Mouse (Mus musculus): ENCODE results near the gene Cbfb. TPM values are rescaled to one million over a fixed set of nuclear protein-coding genes. Genes with fewer than 3 reads are reported as not detected.
"Not testable (repeated sequence)": the region's sequence is repeated elsewhere in the genome, so short reads cannot be mapped to it uniquely, and the experiment has no call there.

The Cbfb gene
- total and polyA plus RNA-seq, 3 experiments, result 31.4 to 182 (median 81.9) TPM

DNA sequence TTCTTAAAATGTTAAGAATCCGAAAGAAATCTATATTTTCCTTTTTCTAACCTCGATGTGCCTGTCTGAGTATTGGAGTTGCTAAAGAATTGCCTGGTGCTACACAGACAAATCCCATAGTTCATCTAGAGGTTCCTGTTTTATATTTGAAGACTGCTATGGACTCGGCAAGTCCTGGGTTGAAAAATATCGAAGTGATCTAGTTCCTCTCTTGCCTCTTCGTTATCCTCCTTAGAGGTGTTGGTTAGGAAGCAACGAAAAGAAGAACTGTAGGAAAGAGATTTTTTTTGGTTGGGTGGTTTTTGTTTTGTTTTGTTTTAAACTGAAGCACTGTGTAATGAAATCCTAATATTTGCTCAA, 1.5 kb downstream of the Cbfb start:
- no peaks in the 10 kb centered on the region for H3K9me3 ChIP-seq (replicated peaks)
- no peaks in the 10 kb centered on the region for H3K27me3 ChIP-seq (ENCODE audit: insufficient read depth, low read length)
- peak; percentile 20 for DNase-seq (ENCODE audit: low spot score)
- peak overlapping the region; percentile 88; the same call in 1 of the 2 replicates for H3K4me3 ChIP-seq (ENCODE audit: low read depth, low read length)
- TF ChIP-seq GATA1 (IDR thresholded peaks at IDR 0.05; ENCODE audit: borderline replicate concordance, low read length), result no peak
- no peak for TF ChIP-seq POLR2AphosphoS5 (IDR thresholded peaks at IDR 0.05; ENCODE audit: insufficient replicate concordance, low read depth, low read length)
- TF ChIP-seq CTCF (IDR thresholded peaks at IDR 0.05; ENCODE audit: low read depth, low read length), result no peak
- H3K36me3 ChIP-seq (replicated peaks), result peaks cover 33% of the 10 kb centered on the region
- no peak for ATAC-seq (ENCODE audit: extremely low read depth, insufficient number of reproducible peaks, low FRiP score, poor library complexity, severe bottlenecking)
- H3K4me1 ChIP-seq (ENCODE audit: insufficient read depth, low read depth, low read length), result peaks cover 20% of the 10 kb centered on the region

DNA sequence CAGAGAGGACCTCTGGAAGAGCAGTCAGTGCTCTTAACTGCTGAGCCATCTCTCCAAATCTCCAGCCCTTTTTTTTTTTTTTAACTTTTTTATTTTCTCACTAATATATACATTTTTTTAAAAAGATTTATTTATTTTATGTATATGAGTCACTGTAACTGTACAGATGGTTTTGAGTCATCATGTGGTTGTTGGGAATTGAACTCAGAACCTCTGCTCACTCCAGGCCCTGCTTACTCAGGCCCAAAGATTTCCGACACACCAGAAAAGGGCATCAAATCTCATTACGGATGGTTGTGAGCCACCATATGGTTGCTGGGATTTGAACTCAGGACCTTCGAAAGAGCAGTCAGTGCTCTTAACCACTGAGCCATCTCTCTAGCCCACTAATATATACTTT, 4.8 kb downstream of the Cbfb start:
- not testable (repeated sequence) for ATAC-seq (ENCODE audit: extremely low read depth, insufficient number of reproducible peaks, low FRiP score, poor library complexity, severe bottlenecking); H3K9me3 ChIP-seq (replicated peaks); H3K4me3 ChIP-seq (ENCODE audit: low read depth, low read length); DNase-seq (ENCODE audit: low spot score); H3K27me3 ChIP-seq (ENCODE audit: insufficient read depth, low read length)
- H3K4me1 ChIP-seq (ENCODE audit: insufficient read depth, low read depth, low read length), result peaks cover 12% of the 10 kb centered on the region
- peaks cover 50% of the 10 kb centered on the region for H3K36me3 ChIP-seq (replicated peaks)

DNA sequence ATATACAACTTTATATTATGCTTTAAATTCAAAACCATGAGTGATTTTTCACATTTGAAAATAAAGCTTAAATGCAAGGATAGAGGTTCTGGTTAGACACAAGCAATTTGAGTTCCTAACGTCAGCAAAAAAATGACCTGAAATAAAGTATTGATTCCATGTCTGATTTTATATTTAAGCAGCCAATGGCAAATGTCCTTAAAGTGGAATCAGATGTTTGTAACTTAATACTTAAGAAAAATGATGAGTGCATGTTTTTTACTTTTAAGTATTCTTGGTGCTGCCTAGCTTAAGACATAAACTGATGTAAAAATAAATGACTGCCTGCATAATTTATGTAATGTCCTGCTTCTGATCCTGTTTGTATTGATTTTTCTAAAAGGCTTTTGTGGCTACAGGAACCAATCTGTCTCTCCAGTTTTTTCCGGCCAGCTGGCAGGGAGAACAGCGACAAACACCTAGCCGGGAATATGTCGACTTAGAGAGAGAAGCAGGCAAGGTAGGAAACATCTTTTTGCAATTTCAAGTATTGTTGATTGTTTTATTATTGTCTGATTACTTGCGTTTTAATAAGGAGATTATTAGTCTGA, 7.8 kb downstream of the Cbfb start:
- DNase-seq (ENCODE audit: low spot score), result no peak
- Histone ChIP-seq H3K4me1 (ENCODE audit: insufficient read depth, low read depth, low read length) (peaks cover 4% of the 10 kb centered on the region; the same call in 1 of the 2 replicates), H3K9me3 (replicated peaks) (no peaks in the 10 kb centered on the region), H3K4me3 (ENCODE audit: low read depth, low read length) (no peak overlapping the region), H3K36me3 (replicated peaks) (peaks cover 69% of the 10 kb centered on the region), H3K27me3 (ENCODE audit: insufficient read depth, low read length) (no peaks in the 10 kb centered on the region)
- ATAC-seq (ENCODE audit: extremely low read depth, insufficient number of reproducible peaks, low FRiP score, poor library complexity, severe bottlenecking), result no peak
- TF ChIP-seq TAL1 (conservative IDR thresholded peaks at IDR 0.05; ENCODE audit: low read depth, low read length), result no peak

DNA sequence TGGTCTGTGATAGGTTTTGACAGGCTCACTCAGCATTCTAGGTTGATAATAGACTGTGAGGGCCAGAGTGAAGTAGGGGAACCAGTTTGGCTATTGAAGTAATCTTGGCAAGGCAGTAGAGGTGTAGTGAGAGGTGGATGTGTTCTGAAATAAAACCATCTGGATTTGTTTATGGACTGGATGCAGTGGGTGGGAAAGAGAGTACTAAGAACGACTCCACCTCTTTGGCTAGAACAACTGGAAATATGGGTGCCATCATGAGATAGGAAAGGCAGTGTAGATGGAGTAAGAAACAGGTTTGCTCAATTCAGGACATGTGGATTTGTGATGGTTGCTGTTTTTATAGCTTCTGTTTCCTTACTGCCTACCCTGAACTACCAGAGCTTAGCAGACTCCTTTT, 11.7 kb downstream of the Cbfb start:
- DNase-seq (ENCODE audit: low spot score) (no peak), ATAC-seq (ENCODE audit: extremely low read depth, insufficient number of reproducible peaks, low FRiP score, poor library complexity, severe bottlenecking) (no peak)
- H3K4me3 ChIP-seq (ENCODE audit: low read depth, low read length), result no peak overlapping the region
- H3K9me3 ChIP-seq (replicated peaks), result no peaks in the 10 kb centered on the region
- H3K4me1 ChIP-seq (ENCODE audit: insufficient read depth, low read depth, low read length), result no peaks in the 10 kb centered on the region
- H3K36me3 ChIP-seq (replicated peaks), result peaks cover 66% of the 10 kb centered on the region
- TF ChIP-seq GATA1 (IDR thresholded peaks at IDR 0.05; ENCODE audit: borderline replicate concordance, low read length), result no peak
- no peak for TF ChIP-seq GATA2 (IDR thresholded peaks at IDR 0.05; ENCODE audit: borderline replicate concordance, low read depth, low read length)
- no peak for TF ChIP-seq CTCF (IDR thresholded peaks at IDR 0.05; ENCODE audit: low read depth, low read length)
- no peak for TF ChIP-seq TAL1 (conservative IDR thresholded peaks at IDR 0.05; ENCODE audit: low read depth, low read length)
- no peak for TF ChIP-seq POLR2AphosphoS5 (IDR thresholded peaks at IDR 0.05; ENCODE audit: insufficient replicate concordance, low read depth, low read length)
- H3K27me3 ChIP-seq (ENCODE audit: insufficient read depth, low read length), result no peaks in the 10 kb centered on the region

DNA sequence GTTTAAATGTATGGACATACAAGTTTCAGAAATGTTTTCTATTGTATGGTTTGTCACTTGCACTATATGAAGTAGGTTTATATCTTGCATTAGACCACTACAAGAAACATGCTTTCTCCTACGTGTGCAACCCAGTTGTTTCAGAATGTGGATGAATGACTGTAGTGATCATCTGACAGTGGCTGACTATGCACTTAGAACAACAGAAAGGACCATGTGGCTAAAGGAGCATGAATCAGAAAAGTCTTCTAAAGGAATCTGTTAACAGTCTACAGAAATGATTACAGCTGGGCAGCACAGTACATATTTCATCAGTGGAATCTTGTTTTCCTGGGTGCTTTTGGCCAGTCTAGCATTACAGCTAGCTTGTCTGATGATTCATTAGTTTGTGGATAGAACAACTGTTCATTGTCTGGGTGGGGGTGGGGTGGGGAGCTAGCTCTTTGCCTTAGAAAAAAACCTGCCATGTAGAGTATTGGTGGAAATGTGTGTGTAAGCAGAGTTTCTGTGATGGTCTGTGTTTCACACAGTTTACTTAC, 16.1 kb downstream of the Cbfb start:
- ATAC-seq (ENCODE audit: extremely low read depth, insufficient number of reproducible peaks, low FRiP score, poor library complexity, severe bottlenecking) (no peak), DNase-seq (ENCODE audit: low spot score) (no peak)
- Histone ChIP-seq H3K27me3 (ENCODE audit: insufficient read depth, low read length) (no peaks in the 10 kb centered on the region), H3K4me3 (ENCODE audit: low read depth, low read length) (no peak overlapping the region), H3K9me3 (replicated peaks) (no peaks in the 10 kb centered on the region), H3K4me1 (ENCODE audit: insufficient read depth, low read depth, low read length) (no peaks in the 10 kb centered on the region), H3K36me3 (replicated peaks) (peaks cover 58% of the 10 kb centered on the region)
- TF ChIP-seq GATA1 (IDR thresholded peaks at IDR 0.05; ENCODE audit: borderline replicate concordance, low read length) (no peak), POLR2AphosphoS5 (IDR thresholded peaks at IDR 0.05; ENCODE audit: insufficient replicate concordance, low read depth, low read length) (no peak), TAL1 (conservative IDR thresholded peaks at IDR 0.05; ENCODE audit: low read depth, low read length) (no peak), CTCF (IDR thresholded peaks at IDR 0.05; ENCODE audit: low read depth, low read length) (no peak), GATA2 (IDR thresholded peaks at IDR 0.05; ENCODE audit: borderline replicate concordance, low read depth, low read length) (no peak)

DNA sequence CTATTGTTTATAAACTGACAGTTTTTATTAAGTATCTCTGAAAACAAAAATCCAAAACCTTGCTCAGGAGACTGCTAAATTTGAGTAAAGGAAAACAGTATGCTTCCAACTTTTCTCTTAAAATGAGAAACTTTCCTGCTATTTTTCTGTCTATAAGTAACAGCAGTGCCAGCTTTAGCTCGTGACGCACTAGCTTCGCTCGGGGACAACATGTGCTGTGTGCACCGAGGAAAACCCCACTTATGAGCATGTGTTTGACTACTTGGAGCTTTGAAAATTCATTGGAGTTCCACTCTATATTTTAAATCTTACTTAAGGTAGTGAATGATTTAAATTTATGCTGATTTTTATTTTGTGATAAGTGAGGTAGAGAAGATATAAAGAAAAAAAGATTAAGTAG, 21.7 kb downstream of the Cbfb start:
- no peak for ATAC-seq (ENCODE audit: extremely low read depth, insufficient number of reproducible peaks, low FRiP score, poor library complexity, severe bottlenecking)
- no peaks in the 10 kb centered on the region for H3K9me3 ChIP-seq (replicated peaks)
- TF ChIP-seq TAL1 (conservative IDR thresholded peaks at IDR 0.05; ENCODE audit: low read depth, low read length) (no peak), GATA1 (IDR thresholded peaks at IDR 0.05; ENCODE audit: borderline replicate concordance, low read length) (no peak), GATA2 (IDR thresholded peaks at IDR 0.05; ENCODE audit: borderline replicate concordance, low read depth, low read length) (no peak), CTCF (IDR thresholded peaks at IDR 0.05; ENCODE audit: low read depth, low read length) (no peak), POLR2AphosphoS5 (IDR thresholded peaks at IDR 0.05; ENCODE audit: insufficient replicate concordance, low read depth, low read length) (no peak)

DNA sequence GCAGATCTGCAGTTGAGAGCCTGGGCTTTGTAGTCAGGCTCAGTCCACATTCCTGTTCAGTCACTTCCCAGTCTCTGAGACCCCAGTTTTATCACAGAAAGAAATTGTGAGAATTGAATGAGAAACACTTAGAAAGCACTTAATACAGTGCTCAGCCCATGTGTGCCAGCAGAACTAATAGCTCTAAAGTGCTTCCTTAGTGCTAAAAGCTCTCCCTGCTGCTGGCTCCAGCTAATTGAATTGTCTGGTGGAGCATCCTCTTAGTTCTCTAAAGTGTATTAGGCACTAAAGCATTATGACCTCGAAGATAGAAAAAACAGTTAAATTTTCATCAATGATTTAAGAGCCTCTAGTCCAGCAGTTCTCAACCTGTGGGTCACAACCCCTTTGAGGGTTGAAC, 35.3 kb downstream of the Cbfb start:
- no peak for DNase-seq (ENCODE audit: low spot score)
- ATAC-seq (ENCODE audit: extremely low read depth, insufficient number of reproducible peaks, low FRiP score, poor library complexity, severe bottlenecking), result no peak
- no peaks in the 10 kb centered on the region for H3K9me3 ChIP-seq (replicated peaks)
- TF ChIP-seq CTCF (IDR thresholded peaks at IDR 0.05; ENCODE audit: low read depth, low read length), result no peak
- TF ChIP-seq GATA2 (IDR thresholded peaks at IDR 0.05; ENCODE audit: borderline replicate concordance, low read depth, low read length), result no peak
- TF ChIP-seq TAL1 (conservative IDR thresholded peaks at IDR 0.05; ENCODE audit: low read depth, low read length), result no peak
- no peak for TF ChIP-seq GATA1 (IDR thresholded peaks at IDR 0.05; ENCODE audit: borderline replicate concordance, low read length)
- no peak for TF ChIP-seq POLR2AphosphoS5 (IDR thresholded peaks at IDR 0.05; ENCODE audit: insufficient replicate concordance, low read depth, low read length)
- H3K4me1 ChIP-seq (ENCODE audit: insufficient read depth, low read depth, low read length), result peaks cover 3% of the 10 kb centered on the region; the same call in 1 of the 2 replicates
- H3K36me3 ChIP-seq (replicated peaks), result peaks cover 67% of the 10 kb centered on the region
- H3K4me3 ChIP-seq (ENCODE audit: low read depth, low read length), result no peak overlapping the region
- H3K27me3 ChIP-seq (ENCODE audit: insufficient read depth, low read length), result no peaks in the 10 kb centered on the region

More for the DNA sequence above, 21.7 kb downstream of the Cbfb start:
- DNase-seq (ENCODE audit: low spot score), result no peak
- Histone ChIP-seq H3K27me3 (ENCODE audit: insufficient read depth, low read length) (no peaks in the 10 kb centered on the region), H3K4me1 (ENCODE audit: insufficient read depth, low read depth, low read length) (no peaks in the 10 kb centered on the region), H3K36me3 (replicated peaks) (peaks cover 62% of the 10 kb centered on the region), H3K4me3 (ENCODE audit: low read depth, low read length) (no peak overlapping the region)
